Mouse (Mus musculus): Measurements from ENCODE around the gene Chid1. TPM values are rescaled to one million over a fixed set of nuclear protein-coding genes. Genes with fewer than 3 reads are reported as not detected.
A peak's percentile ranks its signal among the peaks of the same experiment; 100 is the strongest.

Chid1 gene
- 28.2 and 32.9 TPM in 2 replicates for polyA plus RNA-seq (2014; fragmentation: Nextera tagmentation; extraction: Ambion mirVana)

DNA sequence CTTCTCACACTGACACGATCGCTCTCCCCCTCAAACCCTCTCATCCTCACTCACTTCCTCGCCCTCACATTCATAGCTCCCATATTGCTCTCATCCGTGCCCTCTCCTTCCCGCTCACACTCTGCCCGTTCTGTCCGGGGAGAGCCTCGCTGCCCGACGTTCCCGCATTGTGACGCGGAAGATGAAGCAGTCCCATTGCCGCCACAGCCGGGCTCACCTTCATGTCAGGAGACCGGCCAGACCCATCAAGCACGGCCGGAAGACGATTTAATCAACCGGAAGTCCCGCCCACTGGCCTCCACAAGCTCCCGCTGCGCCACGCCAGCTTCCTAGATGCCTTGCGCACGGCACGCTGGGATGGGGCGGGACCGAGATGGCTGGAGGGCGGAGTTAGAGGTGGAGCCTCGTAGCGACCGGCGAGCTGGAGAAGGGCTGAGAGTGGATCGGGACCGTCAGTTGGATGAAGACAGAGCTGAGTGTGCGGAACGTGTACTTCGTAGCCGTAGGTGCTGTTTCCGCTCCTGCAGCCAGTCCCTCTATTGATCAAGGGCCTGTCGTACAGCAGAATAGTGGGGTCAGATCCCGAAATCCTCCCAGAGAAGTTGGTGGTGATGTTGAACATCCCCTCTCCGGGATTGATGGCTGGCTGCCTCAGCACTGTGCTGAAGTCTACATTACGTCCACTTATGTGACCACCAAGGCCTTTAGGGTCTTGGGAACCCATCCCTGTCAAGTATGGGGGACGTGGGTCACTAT lies at the start of gene Chid1:
TSS of gene Chid1 (minus strand) at position 302 of the 756 bp plus-strand sequence.
- peak; percentile 100 for DNase-seq (ENCODE audit: low spot score)
- WGBS = 2% methylated on average over 46 of the region's 46 CpGs
- Histone ChIP-seq H3K4me2 (ENCODE audit: low read depth) (peak within 1 kb of the TSS; percentile 56), H3K4me1 (ENCODE audit: control insufficient read depth, insufficient read depth, low read length) (peaks cover 15% of the 10 kb centered on the region), H3K4me3 (ENCODE audit: low read depth, low read length) (peak within 1 kb of the TSS; percentile 54), H3K9me3 (ENCODE audit: control insufficient read depth, low read length) (no peaks in the 10 kb centered on the region), H3K9ac (ENCODE audit: low read length) (peak within 1 kb of the TSS; percentile 67), H3K36me3 (ENCODE audit: control insufficient read depth, insufficient read depth, low read length) (no peaks in the 10 kb centered on the region), H3K27me3 (ENCODE audit: control insufficient read depth, insufficient read depth, low read length) (no peaks in the 10 kb centered on the region), H3K27ac (ENCODE audit: low read depth, low read length) (no peak within 1 kb of the TSS)
- peak; percentile 94 for ATAC-seq (ENCODE audit: insufficient read depth, low FRiP score, low TSS enrichment)

- Histone ChIP-seq H3K9ac (ENCODE audit: low read length) (no peak overlapping the region), H3K36me3 (ENCODE audit: control insufficient read depth, insufficient read depth, low read length) (peaks cover 6% of the 10 kb centered on the region), H3K4me3 (ENCODE audit: low read depth, low read length) (no peak overlapping the region), H3K27me3 (ENCODE audit: control insufficient read depth, insufficient read depth, low read length) (no peaks in the 10 kb centered on the region), H3K9me3 (ENCODE audit: control insufficient read depth, low read length) (no peaks in the 10 kb centered on the region), H3K4me1 (ENCODE audit: control insufficient read depth, insufficient read depth, low read length) (no peaks in the 10 kb centered on the region), H3K27ac (ENCODE audit: low read depth, low read length) (no peak overlapping the region), H3K4me2 (ENCODE audit: low read depth) (no peak overlapping the region)
- no peak for DNase-seq (ENCODE audit: low spot score)
- WGBS = 93% methylated on average over 6 of the region's 6 CpGs
- no peak for ATAC-seq (ENCODE audit: insufficient read depth, low FRiP score, low TSS enrichment)
These were observed 49.2 kb upstream of the Chid1 start for GRCm38 (mm10) chr7:141588890-141589289.

DNA sequence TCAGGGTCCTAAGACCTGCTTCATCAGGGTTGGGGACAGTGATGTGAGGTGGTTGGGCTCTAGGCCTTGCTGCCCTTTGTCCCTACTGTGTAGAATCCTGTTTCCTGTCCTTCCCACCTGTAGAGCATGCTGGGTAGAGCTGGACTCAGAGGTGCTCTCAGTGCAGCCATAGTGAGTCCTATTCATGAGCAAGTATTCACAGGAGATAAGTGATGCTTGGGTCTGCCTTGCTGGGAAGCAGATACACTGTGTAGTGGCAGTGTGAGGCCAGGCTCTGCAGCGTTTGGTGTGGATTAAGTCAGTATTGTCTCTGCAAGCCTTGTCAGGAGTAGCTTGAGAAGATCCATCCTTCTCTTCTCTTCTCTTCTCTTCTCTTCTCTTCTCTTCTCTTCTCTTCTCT lies 46.2 kb upstream of the Chid1 start:
- 86% methylated on average over 1 of the region's 1 CpGs for WGBS
- no peak overlapping the region for H3K4me3 ChIP-seq (ENCODE audit: low read depth, low read length)
- H3K9me3 ChIP-seq (ENCODE audit: control insufficient read depth, low read length) = no peaks in the 10 kb centered on the region
- H3K9ac ChIP-seq (ENCODE audit: low read length) = no peak overlapping the region
- ATAC-seq (ENCODE audit: insufficient read depth, low FRiP score, low TSS enrichment) (no peak), DNase-seq (ENCODE audit: low spot score) (no peak)
- H3K4me1 ChIP-seq (ENCODE audit: control insufficient read depth, insufficient read depth, low read length) = no peaks in the 10 kb centered on the region
- H3K36me3 ChIP-seq (ENCODE audit: control insufficient read depth, insufficient read depth, low read length) = peaks cover 5% of the 10 kb centered on the region
- no peaks in the 10 kb centered on the region for H3K27me3 ChIP-seq (ENCODE audit: control insufficient read depth, insufficient read depth, low read length)
- H3K27ac ChIP-seq (ENCODE audit: low read depth, low read length) = no peak overlapping the region
- H3K4me2 ChIP-seq (ENCODE audit: low read depth) = no peak overlapping the region

- Histone ChIP-seq H3K4me2 (ENCODE audit: low read depth) (no peak overlapping the region), H3K9ac (ENCODE audit: low read length) (no peak overlapping the region), H3K4me3 (ENCODE audit: low read depth, low read length) (no peak overlapping the region), H3K36me3 (ENCODE audit: control insufficient read depth, insufficient read depth, low read length) (peaks cover 3% of the 10 kb centered on the region; the same call in 1 of the 2 replicates), H3K27ac (ENCODE audit: low read depth, low read length) (no peak overlapping the region), H3K27me3 (ENCODE audit: control insufficient read depth, insufficient read depth, low read length) (no peaks in the 10 kb centered on the region), H3K4me1 (ENCODE audit: control insufficient read depth, insufficient read depth, low read length) (no peaks in the 10 kb centered on the region), H3K9me3 (ENCODE audit: control insufficient read depth, low read length) (no peaks in the 10 kb centered on the region)
- DNase-seq (ENCODE audit: low spot score) (no peak), ATAC-seq (ENCODE audit: insufficient read depth, low FRiP score, low TSS enrichment) (no peak)
- 89% methylated on average over 4 of the region's 4 CpGs for WGBS
These were observed 45.6 kb upstream of the Chid1 start for GRCm38 (mm10) chr7:141585288-141585687.

DNA sequence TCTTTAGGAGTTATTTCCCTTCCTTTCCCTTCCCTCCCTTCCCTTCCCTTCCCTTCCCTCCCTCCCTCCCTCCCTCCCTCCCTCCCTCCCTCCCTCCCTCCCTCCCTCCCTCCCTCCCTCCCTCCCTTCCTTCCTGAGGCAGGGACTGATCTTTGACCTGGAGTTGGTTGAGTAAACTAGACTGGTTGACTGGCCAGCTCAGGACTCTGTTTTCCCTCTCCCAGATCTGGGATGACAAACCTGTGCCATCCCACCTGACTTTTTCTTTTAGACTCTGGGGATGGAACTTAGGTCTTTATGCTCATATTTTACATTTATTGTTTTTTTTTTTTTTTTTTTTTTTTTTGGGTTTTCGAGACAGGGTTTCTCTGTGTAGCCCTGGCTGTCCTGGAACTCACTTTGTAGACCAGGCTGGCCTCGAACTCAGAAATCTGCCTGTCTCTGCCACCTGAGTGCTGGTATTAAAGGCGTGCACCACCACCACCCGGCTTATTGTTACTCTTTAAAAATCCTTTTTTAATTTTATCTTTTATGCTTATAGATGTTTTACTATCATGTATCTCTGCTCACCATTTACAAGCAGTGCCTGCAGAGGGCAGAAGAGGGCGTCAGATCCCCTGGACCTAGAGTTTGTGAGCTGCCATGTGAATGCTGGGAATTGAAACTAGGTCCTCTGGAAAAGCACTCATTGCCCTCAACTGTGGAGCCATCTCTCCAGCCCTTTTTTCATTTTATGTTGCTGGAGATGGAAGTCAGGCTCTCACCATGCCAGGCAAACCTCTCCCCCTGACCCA lies 44.6 kb upstream of the Chid1 start:
- WGBS = 83% methylated on average over 4 of the region's 5 CpGs
- Histone ChIP-seq H3K4me1 (ENCODE audit: control insufficient read depth, insufficient read depth, low read length) (no peaks in the 10 kb centered on the region), H3K36me3 (ENCODE audit: control insufficient read depth, insufficient read depth, low read length) (no peaks in the 10 kb centered on the region), H3K9me3 (ENCODE audit: control insufficient read depth, low read length) (no peaks in the 10 kb centered on the region), H3K4me2 (ENCODE audit: low read depth) (no peak overlapping the region), H3K27me3 (ENCODE audit: control insufficient read depth, insufficient read depth, low read length) (no peaks in the 10 kb centered on the region), H3K9ac (ENCODE audit: low read length) (no peak overlapping the region), H3K4me3 (ENCODE audit: low read depth, low read length) (no peak overlapping the region), H3K27ac (ENCODE audit: low read depth, low read length) (no peak overlapping the region)
- ATAC-seq (ENCODE audit: insufficient read depth, low FRiP score, low TSS enrichment) = no peak
- no peak for DNase-seq (ENCODE audit: low spot score)

GRCm38 (mm10) chr7:141581323-141581722 lies 41.7 kb upstream of the Chid1 start:
- Histone ChIP-seq H3K4me2 (ENCODE audit: low read depth) (no peak overlapping the region), H3K27me3 (ENCODE audit: control insufficient read depth, insufficient read depth, low read length) (no peaks in the 10 kb centered on the region), H3K9me3 (ENCODE audit: control insufficient read depth, low read length) (no peaks in the 10 kb centered on the region), H3K4me3 (ENCODE audit: low read depth, low read length) (no peak overlapping the region), H3K27ac (ENCODE audit: low read depth, low read length) (no peak overlapping the region), H3K9ac (ENCODE audit: low read length) (no peak overlapping the region), H3K4me1 (ENCODE audit: control insufficient read depth, insufficient read depth, low read length) (no peaks in the 10 kb centered on the region), H3K36me3 (ENCODE audit: control insufficient read depth, insufficient read depth, low read length) (no peaks in the 10 kb centered on the region; the same call in 1 of the 2 replicates)
- ATAC-seq (ENCODE audit: insufficient read depth, low FRiP score, low TSS enrichment) (no peak), DNase-seq (ENCODE audit: low spot score) (no peak)
- 77% methylated on average over 7 of the region's 7 CpGs for WGBS

- H3K27ac ChIP-seq (ENCODE audit: low read depth, low read length) = no peak overlapping the region
- WGBS = 85% methylated on average over 2 of the region's 2 CpGs
These were observed 39.3 kb upstream of the Chid1 start for GRCm38 (mm10) chr7:141578943-141579342.

GRCm38 (mm10) chr7:141578511-141578910 lies 38.9 kb upstream of the Chid1 start:
- Histone ChIP-seq H3K27ac (ENCODE audit: low read depth, low read length) (no peak overlapping the region), H3K4me3 (ENCODE audit: low read depth, low read length) (no peak overlapping the region), H3K27me3 (ENCODE audit: control insufficient read depth, insufficient read depth, low read length) (no peaks in the 10 kb centered on the region), H3K9me3 (ENCODE audit: control insufficient read depth, low read length) (no peaks in the 10 kb centered on the region), H3K9ac (ENCODE audit: low read length) (no peak overlapping the region), H3K36me3 (ENCODE audit: control insufficient read depth, insufficient read depth, low read length) (no peaks in the 10 kb centered on the region; the same call in 1 of the 2 replicates), H3K4me1 (ENCODE audit: control insufficient read depth, insufficient read depth, low read length) (no peaks in the 10 kb centered on the region), H3K4me2 (ENCODE audit: low read depth) (no peak overlapping the region)
- ATAC-seq (ENCODE audit: insufficient read depth, low FRiP score, low TSS enrichment) (no peak), DNase-seq (ENCODE audit: low spot score) (no peak)
- WGBS = 93% methylated on average over 1 of the region's 1 CpGs

More at GRCm38 (mm10) chr7:141578943-141579342, 39.3 kb upstream of the Chid1 start:
- Histone ChIP-seq H3K4me3 (ENCODE audit: low read depth, low read length) (no peak overlapping the region), H3K4me2 (ENCODE audit: low read depth) (no peak overlapping the region), H3K27me3 (ENCODE audit: control insufficient read depth, insufficient read depth, low read length) (no peaks in the 10 kb centered on the region), H3K4me1 (ENCODE audit: control insufficient read depth, insufficient read depth, low read length) (no peaks in the 10 kb centered on the region), H3K36me3 (ENCODE audit: control insufficient read depth, insufficient read depth, low read length) (no peaks in the 10 kb centered on the region; the same call in 1 of the 2 replicates), H3K9ac (ENCODE audit: low read length) (no peak overlapping the region), H3K9me3 (ENCODE audit: control insufficient read depth, low read length) (no peaks in the 10 kb centered on the region)
- ATAC-seq (ENCODE audit: insufficient read depth, low FRiP score, low TSS enrichment) (no peak), DNase-seq (ENCODE audit: low spot score) (no peak)
